Mouse (Mus musculus): ENCODE measurements around the gene Glp1r. TPM values are rescaled to one million over a fixed set of nuclear protein-coding genes. Genes with fewer than 3 reads are reported as not detected.

Gene Glp1r
- polyA plus RNA-seq, 1 experiment from 2014 or later = 4.7 TPM

GRCm38 (mm10) chr17:30882206-30882605 is 19.4 kb upstream of the Glp1r start:
- Histone ChIP-seq H3K36me3 (ENCODE audit: insufficient read depth) (no peaks in the 10 kb centered on the region), H3K4me1 (ENCODE audit: insufficient read depth) (peaks cover 2% of the 10 kb centered on the region; the same call in 1 of the 2 replicates), H3K4me2 (no peak overlapping the region; the same call in 1 of the 2 replicates), H3K27ac (ENCODE audit: low read depth) (no peak overlapping the region), H3K27me3 (ENCODE audit: insufficient read depth, low read length) (no peaks in the 10 kb centered on the region), H3K9ac (no peak overlapping the region), H3K4me3 (ENCODE audit: low read depth, low read length) (no peak overlapping the region), H3K9me3 (ENCODE audit: low read depth, low read length) (no peaks in the 10 kb centered on the region)
- TF ChIP-seq CTCF (IDR thresholded peaks at IDR 0.05; ENCODE audit: low read depth) = no peak
- under 1% methylated on average over 6 of the region's 6 CpGs for WGBS
- DNase-seq (peak; percentile 62), ATAC-seq (ENCODE audit: insufficient read depth) (peak; percentile 49; the same call in 1 of the 2 replicates)

GRCm38 (mm10) chr17:30883534-30883933 is 18.1 kb upstream of the Glp1r start:
- Histone ChIP-seq H3K9me3 (ENCODE audit: low read depth, low read length) (no peaks in the 10 kb centered on the region), H3K36me3 (ENCODE audit: insufficient read depth) (no peaks in the 10 kb centered on the region), H3K27ac (ENCODE audit: low read depth) (no peak overlapping the region), H3K9ac (no peak overlapping the region), H3K4me2 (no peak overlapping the region), H3K4me1 (ENCODE audit: insufficient read depth) (peaks cover 2% of the 10 kb centered on the region; the same call in 1 of the 2 replicates), H3K27me3 (ENCODE audit: insufficient read depth, low read length) (no peaks in the 10 kb centered on the region), H3K4me3 (ENCODE audit: low read depth, low read length) (no peak overlapping the region)
- WGBS = 65% methylated on average over 8 of the region's 8 CpGs
- DNase-seq (no peak), ATAC-seq (ENCODE audit: insufficient read depth) (no peak)
- TF ChIP-seq CTCF (IDR thresholded peaks at IDR 0.05; ENCODE audit: low read depth) = no peak

GRCm38 (mm10) chr17:30892086-30892485 is 9.5 kb upstream of the Glp1r start:
- no peaks in the 10 kb centered on the region for H3K9me3 ChIP-seq (ENCODE audit: low read depth, low read length)
- no peak for ATAC-seq (ENCODE audit: insufficient read depth)
- no peak overlapping the region for H3K27ac ChIP-seq (ENCODE audit: low read depth)
- no peaks in the 10 kb centered on the region for H3K27me3 ChIP-seq (ENCODE audit: insufficient read depth, low read length)
- H3K4me2 ChIP-seq = no peak overlapping the region
- no peak for TF ChIP-seq CTCF (IDR thresholded peaks at IDR 0.05; ENCODE audit: low read depth)
- H3K9ac ChIP-seq = no peak overlapping the region
- no peaks in the 10 kb centered on the region for H3K36me3 ChIP-seq (ENCODE audit: insufficient read depth)
- no peak overlapping the region for H3K4me3 ChIP-seq (ENCODE audit: low read depth, low read length)
- DNase-seq = no peak
- H3K4me1 ChIP-seq (ENCODE audit: insufficient read depth) = no peaks in the 10 kb centered on the region
- WGBS = 19% methylated on average over 1 of the region's 1 CpGs

GRCm38 (mm10) chr17:30892730-30893129 is 8.9 kb upstream of the Glp1r start:
- no peak overlapping the region for H3K4me3 ChIP-seq (ENCODE audit: low read depth, low read length)
- H3K9me3 ChIP-seq (ENCODE audit: low read depth, low read length) = no peaks in the 10 kb centered on the region
- no peak overlapping the region for H3K9ac ChIP-seq
- no peak for ATAC-seq (ENCODE audit: insufficient read depth)
- DNase-seq = peak; percentile 53
- H3K27ac ChIP-seq (ENCODE audit: low read depth) = no peak overlapping the region
- peak; percentile 59 for TF ChIP-seq CTCF (IDR thresholded peaks at IDR 0.05; ENCODE audit: low read depth)
- 26% methylated on average over 2 of the region's 2 CpGs for WGBS
- H3K36me3 ChIP-seq (ENCODE audit: insufficient read depth) = no peaks in the 10 kb centered on the region
- H3K4me2 ChIP-seq = no peak overlapping the region
- no peaks in the 10 kb centered on the region for H3K4me1 ChIP-seq (ENCODE audit: insufficient read depth)
- H3K27me3 ChIP-seq (ENCODE audit: insufficient read depth, low read length) = no peaks in the 10 kb centered on the region

GRCm38 (mm10) chr17:30897075-30897474 is 4.5 kb upstream of the Glp1r start:
- Histone ChIP-seq H3K4me3 (ENCODE audit: low read depth, low read length) (no peak overlapping the region), H3K36me3 (ENCODE audit: insufficient read depth) (no peaks in the 10 kb centered on the region), H3K27ac (ENCODE audit: low read depth) (no peak overlapping the region), H3K4me1 (ENCODE audit: insufficient read depth) (no peaks in the 10 kb centered on the region), H3K27me3 (ENCODE audit: insufficient read depth, low read length) (peaks cover 19% of the 10 kb centered on the region; the same call in 1 of the 2 replicates), H3K9me3 (ENCODE audit: low read depth, low read length) (no peaks in the 10 kb centered on the region), H3K4me2 (no peak overlapping the region), H3K9ac (no peak overlapping the region)
- WGBS = 10% methylated on average over 2 of the region's 2 CpGs
- TF ChIP-seq CTCF (IDR thresholded peaks at IDR 0.05; ENCODE audit: low read depth) = no peak
- ATAC-seq (ENCODE audit: insufficient read depth) (no peak), DNase-seq (no peak)

- no peak overlapping the region for H3K9ac ChIP-seq
- H3K4me3 ChIP-seq (ENCODE audit: low read depth, low read length) = no peak overlapping the region
- H3K4me2 ChIP-seq = no peak overlapping the region
- H3K9me3 ChIP-seq (ENCODE audit: low read depth, low read length) = no peaks in the 10 kb centered on the region
- no peaks in the 10 kb centered on the region for H3K4me1 ChIP-seq (ENCODE audit: insufficient read depth)
- H3K27ac ChIP-seq (ENCODE audit: low read depth) = no peak overlapping the region
- no peaks in the 10 kb centered on the region for H3K36me3 ChIP-seq (ENCODE audit: insufficient read depth)
- no peak for ATAC-seq (ENCODE audit: insufficient read depth)
- TF ChIP-seq CTCF (IDR thresholded peaks at IDR 0.05; ENCODE audit: low read depth) = no peak
- H3K27me3 ChIP-seq (ENCODE audit: insufficient read depth, low read length) = peaks cover 31% of the 10 kb centered on the region; the same call in 1 of the 2 replicates
- no peak for DNase-seq
- 57% methylated on average over 2 of the region's 2 CpGs for WGBS
Observed at GRCm38 (mm10) chr17:30904096-30904495, 2.5 kb downstream of the Glp1r start.

GRCm38 (mm10) chr17:30907577-30907976 is 6.0 kb downstream of the Glp1r start:
- H3K4me2 ChIP-seq = no peak overlapping the region
- H3K27ac ChIP-seq (ENCODE audit: low read depth) = no peak overlapping the region
- peaks cover 7% of the 10 kb centered on the region; the same call in 1 of the 2 replicates for H3K27me3 ChIP-seq (ENCODE audit: insufficient read depth, low read length)
- DNase-seq (peak; percentile 6), ATAC-seq (ENCODE audit: insufficient read depth) (no peak)
- WGBS = 54% methylated on average over 4 of the region's 4 CpGs
- no peaks in the 10 kb centered on the region for H3K36me3 ChIP-seq (ENCODE audit: insufficient read depth)
- H3K4me1 ChIP-seq (ENCODE audit: insufficient read depth) = no peaks in the 10 kb centered on the region
- TF ChIP-seq CTCF (IDR thresholded peaks at IDR 0.05; ENCODE audit: low read depth) = no peak
- no peak overlapping the region for H3K4me3 ChIP-seq (ENCODE audit: low read depth, low read length)
- H3K9me3 ChIP-seq (ENCODE audit: low read depth, low read length) = no peaks in the 10 kb centered on the region
- no peak overlapping the region for H3K9ac ChIP-seq
